Mouse (Mus musculus): Measurements from ENCODE around the gene Ncor2.

Ncor2 gene

GRCm38 (mm10) chr5:125172831-125173615, 6.0 kb downstream of the Ncor2 start:
- no peak for DNase-seq (ENCODE audit: extremely low spot score, low read depth, low spot score)

- no peak for DNase-seq (ENCODE audit: extremely low spot score, low read depth, low spot score)
Observed at GRCm38 (mm10) chr5:125171259-125171658, 7.8 kb downstream of the Ncor2 start.

- DNase-seq (ENCODE audit: extremely low spot score, low read depth, low spot score), result no peak
Observed at GRCm38 (mm10) chr5:125170107-125170842, 8.7 kb downstream of the Ncor2 start.

- DNase-seq (ENCODE audit: extremely low spot score, low read depth, low spot score), result no peak
Observed at GRCm38 (mm10) chr5:125168101-125168500, 10.9 kb downstream of the Ncor2 start.

GRCm38 (mm10) chr5:125167524-125167923, 11.5 kb downstream of the Ncor2 start:
- no peak for DNase-seq (ENCODE audit: extremely low spot score, low read depth, low spot score)

- DNase-seq (ENCODE audit: extremely low spot score, low read depth, low spot score), result no peak
Observed at GRCm38 (mm10) chr5:125165993-125166392, 13.0 kb downstream of the Ncor2 start.

GRCm38 (mm10) chr5:125164465-125165167, 14.4 kb downstream of the Ncor2 start:
- no peak for DNase-seq (ENCODE audit: extremely low spot score, low read depth, low spot score)

GRCm38 (mm10) chr5:125163441-125164050, 15.5 kb downstream of the Ncor2 start:
- DNase-seq (ENCODE audit: extremely low spot score, low read depth, low spot score), result no peak

- DNase-seq (ENCODE audit: extremely low spot score, low read depth, low spot score), result no peak
Observed at GRCm38 (mm10) chr5:125162461-125162860, 16.6 kb downstream of the Ncor2 start.

GRCm38 (mm10) chr5:125159804-125160405, 19.1 kb downstream of the Ncor2 start:
- DNase-seq (ENCODE audit: extremely low spot score, low read depth, low spot score), result no peak

- no peak for DNase-seq (ENCODE audit: extremely low spot score, low read depth, low spot score)
Observed at GRCm38 (mm10) chr5:125159293-125159692, 19.7 kb downstream of the Ncor2 start.

- DNase-seq (ENCODE audit: extremely low spot score, low read depth, low spot score), result no peak
Observed at GRCm38 (mm10) chr5:125158232-125158961, 20.6 kb downstream of the Ncor2 start.

GRCm38 (mm10) chr5:125157375-125158033, 21.5 kb downstream of the Ncor2 start:
- no peak for DNase-seq (ENCODE audit: extremely low spot score, low read depth, low spot score)

- no peak for DNase-seq (ENCODE audit: extremely low spot score, low read depth, low spot score)
Observed at GRCm38 (mm10) chr5:125156418-125157205, 22.4 kb downstream of the Ncor2 start.

GRCm38 (mm10) chr5:125155451-125155850, 23.6 kb downstream of the Ncor2 start:
- no peak for DNase-seq (ENCODE audit: extremely low spot score, low read depth, low spot score)

- no peak for DNase-seq (ENCODE audit: extremely low spot score, low read depth, low spot score)
Observed at GRCm38 (mm10) chr5:125154989-125155388, 24.0 kb downstream of the Ncor2 start.

- no peak for DNase-seq (ENCODE audit: extremely low spot score, low read depth, low spot score)
Observed at GRCm38 (mm10) chr5:125154178-125154577, 24.8 kb downstream of the Ncor2 start.

- no peak for DNase-seq (ENCODE audit: extremely low spot score, low read depth, low spot score)
Observed at GRCm38 (mm10) chr5:125153201-125153816, 25.7 kb downstream of the Ncor2 start.
